Mouse (Mus musculus) MEL (cell line): ENCODE results near the gene Fasn.
A peak's percentile ranks its signal among the peaks of the same experiment; 100 is the strongest.

Experiments used
- CTCF ChIP-seq, 3 experiments: IDR thresholded peaks in 2 of 3; conservative IDR thresholded peaks in 1 of 3; 2 replicates each; pipeline ENCODE4 v1.5.1; 2011 to 2012; ENCODE audit warnings: low read length in 3 of 3, low read depth in 2 of 3, mild to moderate bottlenecking in 2 of 3, improper control_type of control experiment in 1 of 3, inconsistent platforms in 1 of 3, mixed read lengths in 1 of 3, moderate library complexity in 1 of 3; ENCODE audit not compliant: control insufficient read depth in 1 of 3, insufficient read depth in 1 of 3, poor library complexity in 1 of 3, severe bottlenecking in 1 of 3
- GABPA ChIP-seq: IDR thresholded peaks from 2 replicates; pipeline ENCODE4 v1.6.1; 2012; ENCODE audit warnings: low read depth, mild to moderate bottlenecking, inconsistent platforms, low read length, improper control_type of control experiment, moderate library complexity
- MAFK ChIP-seq: IDR thresholded peaks from 2 replicates; pipeline ENCODE4 v1.6.1; 2011; ENCODE audit warnings: low read depth, mild to moderate bottlenecking, low read length, improper control_type of control experiment, borderline replicate concordance
- MAZ ChIP-seq: IDR thresholded peaks from 2 replicates; pipeline ENCODE4 v1.6.1; 2012; ENCODE audit warnings: low read depth, mild to moderate bottlenecking, inconsistent platforms, low read length, improper control_type of control experiment
- NRF1 ChIP-seq: IDR thresholded peaks from 2 replicates; pipeline ENCODE4 v1.6.1; 2014; ENCODE audit warnings: low read depth, mild to moderate bottlenecking, inconsistent platforms, low read length, improper control_type of control experiment, moderate library complexity; ENCODE audit not compliant: poor library complexity, insufficient read depth, severe bottlenecking
- POLR2A ChIP-seq, 2 experiments: IDR thresholded peaks; 2 replicates each; pipeline ENCODE4 v1.6.1; 2011 to 2012; ENCODE audit warnings: low read length in 2 of 2, mild to moderate bottlenecking in 2 of 2, control low read depth in 1 of 2, improper control_type of control experiment in 1 of 2, low read depth in 1 of 2, moderate library complexity in 1 of 2; ENCODE audit not compliant: control insufficient read depth in 1 of 2, insufficient read depth in 1 of 2, poor library complexity in 1 of 2
- POLR2AphosphoS2 ChIP-seq: IDR thresholded peaks from 2 replicates; pipeline ENCODE4 v1.6.1; 2011; ENCODE audit warnings: low read length, improper control_type of control experiment
- POLR2AphosphoS5 ChIP-seq: IDR thresholded peaks from 2 replicates; pipeline ENCODE4 v1.6.1; 2012; ENCODE audit warnings: low read depth, borderline replicate concordance, mild to moderate bottlenecking, inconsistent platforms, low read length, moderate library complexity, mixed read lengths
- ZNF384 ChIP-seq: IDR thresholded peaks from 2 replicates; pipeline ENCODE4 v1.6.1; 2012; ENCODE audit warnings: low read depth, mild to moderate bottlenecking, inconsistent platforms, low read length, improper control_type of control experiment

- TF ChIP-seq GABPA = no peak
- no peak for TF ChIP-seq CTCF (IDR thresholded peaks at IDR 0.05 in 2 of 3, conservative IDR thresholded peaks at IDR 0.05 in 1 of 3; ENCODE audit: control insufficient read depth in 1 of 3, insufficient read depth in 1 of 3, low read depth in 2 of 3, low read length in 3 of 3, poor library complexity in 1 of 3, severe bottlenecking in 1 of 3)
- TF ChIP-seq POLR2AphosphoS5 = no peak
- peak in 1 of 2 experiments; percentile 53; a peak in 2 of 4 replicates for TF ChIP-seq POLR2A (IDR thresholded peaks at IDR 0.05; ENCODE audit: control insufficient read depth in 1 of 2, insufficient read depth in 1 of 2, low read depth in 1 of 2, low read length in 2 of 2, poor library complexity in 1 of 2)
- TF ChIP-seq ZNF384 = no peak
- peak; percentile 33; the same call in 1 of the 2 replicates for TF ChIP-seq MAZ
- no peak for TF ChIP-seq NRF1
- TF ChIP-seq MAFK = no peak
- no peak for TF ChIP-seq POLR2AphosphoS2
Measured at GRCm38 (mm10) chr11:120824787-120825288, 491 bp upstream of the Fasn start.
